Mouse (Mus musculus) bone marrow, adult 2 months (tissue): ENCODE data around the gene Tead2.

Experiments
- CTCF ChIP-seq: fragments of 200-500 bp; IDR thresholded peaks from 2 replicates; pipeline ENCODE4 v1.5.1; 2011; ENCODE audit warnings: low read length, control low read depth; ENCODE audit not compliant: control insufficient read depth, insufficient read depth
- POLR2A ChIP-seq: fragments of 200-500 bp; IDR thresholded peaks from 2 replicates; pipeline ENCODE4 v1.6.1; 2011; ENCODE audit warnings: low read depth, mild to moderate bottlenecking, control low read depth, low read length, borderline replicate concordance; ENCODE audit not compliant: control insufficient read depth

DNA sequence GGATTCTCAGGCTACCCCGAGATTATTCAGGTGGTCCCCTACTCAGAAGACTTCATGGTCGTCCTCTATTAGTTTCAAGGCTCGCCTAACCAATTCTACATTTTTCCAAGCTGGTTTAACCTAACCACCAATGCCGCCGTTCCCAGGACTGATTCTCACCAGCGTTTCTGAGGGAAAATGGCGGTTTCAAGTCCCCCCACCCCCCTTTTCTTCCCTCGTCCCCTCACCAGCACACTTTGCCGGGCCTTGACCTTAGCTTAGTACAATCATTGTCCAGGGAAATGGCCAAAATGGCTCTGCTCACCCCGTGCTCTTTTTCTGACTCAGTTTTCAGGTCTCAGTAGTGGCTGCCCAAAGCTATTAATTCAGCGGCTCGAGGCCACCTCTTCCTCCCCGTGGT is 40.2 kb upstream of the Tead2 start:
- TF ChIP-seq POLR2A: no peak
- no peak for TF ChIP-seq CTCF
